Mouse (Mus musculus) hematopoietic stem cell, adult 5-6 weeks (primary cell): ENCODE data around the gene Rspry1. TPM values are rescaled to one million over a fixed set of nuclear protein-coding genes. Genes with fewer than 3 reads are reported as not detected.

Experiments
- ATAC-seq, 2 experiments: fragments of 125-278 bp in 1 of 2; replicated peaks in 1 of 2; 2 replicates each; pipeline ENCODE4 v1.8.0; 2016 to 2017; ENCODE audit warnings: inconsistent platforms in 2 of 2, mild to moderate bottlenecking in 2 of 2, moderate number of reproducible peaks in 2 of 2, low read depth in 1 of 2, moderate TSS enrichment in 1 of 2; ENCODE audit not compliant: low FRiP score in 2 of 2, poor library complexity in 2 of 2, severe bottlenecking in 2 of 2, insufficient read depth in 1 of 2, low TSS enrichment in 1 of 2
- total RNA-seq: library from RNA; stranded (forward); fragments of 172-1452, 232-1000 nt; gene quantifications from 2 replicates; pipeline ENCODE4 v1.2.3, GENCODE M21; 2017

The Rspry1 gene
- total RNA-seq, 1 experiment from 2014 or later: 43.6 TPM

DNA sequence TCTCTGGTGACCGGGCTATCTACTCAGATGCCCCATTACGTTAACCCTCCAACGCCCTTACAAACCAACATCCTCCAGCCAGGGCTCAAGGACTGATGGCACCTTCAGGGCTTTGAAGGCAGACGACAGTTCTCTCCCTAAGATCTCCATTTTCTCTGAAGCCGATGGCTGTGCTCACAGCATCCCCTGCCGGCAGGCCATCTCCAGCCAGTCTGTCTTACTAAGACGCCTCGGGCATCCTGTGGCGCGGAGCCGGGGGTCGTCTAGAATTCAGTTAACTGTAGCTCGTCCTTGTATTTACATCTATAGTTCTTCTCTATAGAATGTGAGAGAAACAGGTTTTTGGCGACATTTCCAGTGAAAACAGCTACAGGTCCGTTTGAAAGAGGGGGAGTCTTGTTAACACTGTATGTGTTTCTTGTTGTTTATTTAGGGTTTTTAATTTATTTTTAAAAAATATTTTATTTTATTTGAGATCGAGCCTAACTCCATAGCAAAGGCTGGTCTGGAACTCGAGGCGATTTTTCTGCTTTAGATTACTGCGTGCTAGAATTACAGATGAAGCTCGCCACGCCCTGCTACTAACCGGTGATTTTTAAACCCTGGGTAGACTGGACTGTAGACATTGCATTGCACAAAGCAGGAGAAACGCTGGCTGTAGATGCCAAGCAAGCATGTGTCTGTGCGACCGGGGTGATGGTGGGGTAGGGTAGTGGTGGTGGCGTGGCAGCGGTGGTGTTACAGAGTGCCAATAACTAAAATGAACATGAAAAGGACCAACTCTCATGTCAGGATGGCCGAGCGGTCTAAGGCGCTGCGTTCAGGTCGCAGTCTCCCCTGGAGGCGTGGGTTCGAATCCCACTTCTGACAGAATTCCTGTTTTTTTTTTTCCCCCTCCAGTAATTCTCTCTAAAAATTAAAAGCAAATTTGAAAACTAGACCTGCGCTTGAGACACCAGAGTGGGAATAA lies 101.4 kb downstream of the Rspry1 start:
- ATAC-seq: peak; percentile 62 to 76

DNA sequence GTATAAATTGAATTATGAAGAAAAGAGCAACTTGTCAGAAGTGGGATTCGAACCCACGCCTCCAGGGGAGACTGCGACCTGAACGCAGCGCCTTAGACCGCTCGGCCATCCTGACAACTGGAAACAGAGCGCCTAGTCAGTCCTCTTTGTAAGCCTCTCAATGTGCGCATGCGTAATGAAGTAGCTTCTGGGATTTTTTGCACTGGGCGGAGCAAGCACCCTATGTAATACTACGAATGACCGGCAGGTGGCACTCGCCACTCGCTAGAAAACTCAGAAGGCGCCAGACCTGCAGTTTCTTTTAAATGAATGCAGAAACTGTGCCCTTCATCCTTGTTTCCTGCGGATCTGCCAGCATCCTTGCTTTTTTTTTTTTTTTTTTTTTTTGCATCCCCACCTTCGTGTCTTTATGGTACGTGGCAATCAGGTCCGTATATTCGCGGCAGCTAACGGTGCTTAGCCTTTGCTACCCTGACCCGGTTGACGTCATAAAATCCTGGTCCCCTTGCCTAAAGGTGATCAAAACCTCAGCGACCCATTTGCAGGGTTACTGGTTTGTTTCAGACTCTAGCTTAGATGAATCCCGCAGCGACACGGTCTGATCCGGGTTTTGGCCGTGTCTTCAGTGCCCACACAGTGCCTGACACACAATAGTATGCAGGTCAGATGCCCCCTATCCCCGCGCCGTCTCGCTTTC lies 102.4 kb downstream of the Rspry1 start:
- peak; percentile 68 to 78 for ATAC-seq

GRCm38 (mm10) chr8:94704669-94704984 lies 102.9 kb downstream of the Rspry1 start:
- ATAC-seq: 0 out of 4 replicates have a peak, but pooled peaks of 1 of the 2 experiments have one; percentile 22

GRCm38 (mm10) chr8:94705581-94706245 lies 104.0 kb downstream of the Rspry1 start:
- no peak for ATAC-seq

GRCm38 (mm10) chr8:94706732-94707395 lies 105.1 kb downstream of the Rspry1 start:
- no peak for ATAC-seq

Other genes starting within 250 kb of the Rspry1 start
- 74.5 and 93.6 TPM in 2 replicates for gene Herpud1, start 215.5 kb upstream of the Rspry1 start, total RNA-seq
- 62.6 and 97.6 TPM in 2 replicates for gene Nlrc5, start 167.6 kb upstream of the Rspry1 start, total RNA-seq
- gene Cpne2, start 68.9 kb upstream of the Rspry1 start, total RNA-seq: 89.6 and 108 TPM in 2 replicates
- gene Fam192a, start 60 bp downstream of the Rspry1 start, total RNA-seq: 84.4 and 120 TPM in 2 replicates
- gene Arl2bp, start 64.7 kb downstream of the Rspry1 start, total RNA-seq: 96.4 and 129 TPM in 2 replicates
- 0.50 TPM in 1 of 2 replicates, not detected in the other for gene Pllp, start 94.3 kb downstream of the Rspry1 start, total RNA-seq
- not detected in 2 replicates for gene Ccl22, start 143.7 kb downstream of the Rspry1 start, total RNA-seq
- gene Cx3cl1, start 170.1 kb downstream of the Rspry1 start, total RNA-seq: 0.55 and 3.3 TPM in 2 replicates
- not detected in 2 replicates for gene Ccl17, start 208.5 kb downstream of the Rspry1 start, total RNA-seq
- gene Coq9, start 236.4 kb downstream of the Rspry1 start, total RNA-seq: 33.1 and 39.4 TPM in 2 replicates
- gene Ciapin1, start 236.4 kb downstream of the Rspry1 start, total RNA-seq: 24.1 and 49.0 TPM in 2 replicates